Mouse (Mus musculus) embryo, embryonic 9.5 days (tissue): ENCODE measurements around the gene Celsr2.

Experiments used
- DNase-seq: peaks from one replicate; pipeline ENCODE4 v3.0.0-alpha.2; 2017; ENCODE audit errors: extremely low spot score

The Celsr2 gene

DNA sequence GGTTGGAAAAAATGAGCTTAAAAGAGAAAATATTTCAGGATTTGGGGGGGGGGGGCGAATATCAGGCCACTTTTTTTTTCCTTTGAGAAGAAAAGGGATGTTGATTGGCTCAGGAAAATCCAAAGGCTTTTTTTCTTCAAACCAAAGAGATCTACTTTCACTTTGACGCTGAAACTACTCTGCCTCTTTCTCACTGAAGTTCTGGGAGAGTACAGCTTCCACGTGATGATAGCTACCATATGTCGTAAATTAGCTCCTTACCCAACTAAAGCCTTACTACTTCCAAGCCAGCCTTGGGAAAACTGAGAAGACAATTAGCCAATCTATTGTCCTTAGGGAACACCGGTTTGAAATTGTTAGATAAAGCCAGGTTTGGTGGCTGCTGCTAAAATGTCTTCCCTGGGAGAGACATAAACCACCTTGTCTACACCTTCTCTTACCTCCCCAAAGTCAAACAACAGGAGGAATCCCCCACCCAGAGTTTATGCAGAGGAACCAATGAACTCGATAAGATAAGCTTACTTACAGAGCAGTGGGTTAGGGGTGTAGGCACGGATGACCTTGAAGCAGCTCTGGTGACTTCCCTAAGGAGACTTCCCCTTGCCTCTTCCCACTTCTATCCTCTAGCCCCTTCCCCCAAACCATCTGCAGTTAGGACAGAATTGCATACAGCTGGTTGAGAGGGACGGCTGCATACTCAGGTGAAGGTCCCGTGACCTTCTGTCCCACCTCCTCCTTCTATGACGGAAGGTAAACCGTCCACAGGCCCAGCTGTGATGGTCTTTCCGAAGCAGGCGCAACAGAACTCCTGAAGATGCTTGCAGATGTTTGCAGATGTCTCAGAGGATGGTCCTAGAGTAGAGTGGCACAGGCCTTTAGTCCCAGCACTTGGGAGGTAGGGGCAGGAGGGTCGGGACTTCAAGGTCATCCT is 33.1 kb downstream of the Celsr2 start:
- no peak for DNase-seq

DNA sequence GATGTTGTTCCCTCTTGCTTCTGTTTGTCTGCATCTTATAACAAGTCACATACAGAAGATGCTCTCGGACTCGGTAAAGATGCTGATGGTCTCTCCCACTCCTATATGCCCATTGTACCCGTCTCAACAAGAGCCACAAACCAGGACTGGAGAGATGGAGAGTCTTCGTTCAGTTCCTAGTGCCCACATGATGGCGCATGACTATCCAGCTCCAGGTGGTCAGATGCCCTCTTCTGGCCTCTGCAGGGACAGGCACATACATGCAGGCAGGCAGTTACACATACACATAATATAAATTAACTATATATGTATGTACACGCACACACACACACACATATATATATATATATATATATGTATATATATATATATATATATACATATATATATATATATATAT is 34.7 kb downstream of the Celsr2 start:
- no peak for DNase-seq

- DNase-seq, result no peak
Measured at GRCm38 (mm10) chr3:108378875-108379663, 36.3 kb downstream of the Celsr2 start.

- no peak for DNase-seq
Measured at GRCm38 (mm10) chr3:108372691-108373090, 42.7 kb downstream of the Celsr2 start.

DNA sequence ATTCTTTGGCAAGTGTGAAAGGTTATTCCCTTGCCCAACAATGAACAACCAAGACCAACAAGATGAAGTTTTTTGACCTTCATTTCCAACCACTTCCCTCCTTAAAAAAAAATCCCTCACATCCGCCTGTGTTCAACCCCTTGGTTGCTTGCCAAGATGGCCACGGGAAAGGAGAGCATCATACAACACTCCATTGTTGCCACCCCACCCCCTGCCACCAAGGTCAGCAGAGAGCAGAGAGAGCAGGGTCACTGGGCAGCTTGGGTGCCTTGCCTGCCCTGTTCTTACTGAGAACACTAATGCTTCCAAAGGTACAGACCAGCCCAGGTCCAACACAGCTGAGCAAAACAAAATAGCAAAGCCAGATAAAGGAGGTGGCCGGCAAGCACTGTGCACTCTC is 43.1 kb downstream of the Celsr2 start:
- DNase-seq, result no peak

DNA sequence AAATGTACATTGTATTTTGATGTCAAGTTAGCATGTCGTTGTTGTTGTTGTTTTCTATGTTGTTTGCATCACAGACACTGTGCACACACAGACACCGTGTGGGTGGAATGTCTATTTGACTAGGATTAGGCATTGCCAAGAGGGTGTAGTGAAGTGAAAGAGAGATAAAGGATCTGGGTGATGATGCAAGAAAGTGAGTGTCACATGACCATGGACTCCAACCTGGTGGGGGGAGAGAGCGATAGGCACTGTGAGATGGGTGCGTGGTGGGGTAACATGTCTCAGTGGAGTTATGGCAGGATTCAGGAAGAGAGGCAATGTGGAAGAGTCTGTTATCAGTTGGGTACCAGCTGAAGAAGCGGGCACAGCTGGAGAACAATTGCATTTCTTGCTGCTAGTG is 46.6 kb downstream of the Celsr2 start:
- no peak for DNase-seq

DNA sequence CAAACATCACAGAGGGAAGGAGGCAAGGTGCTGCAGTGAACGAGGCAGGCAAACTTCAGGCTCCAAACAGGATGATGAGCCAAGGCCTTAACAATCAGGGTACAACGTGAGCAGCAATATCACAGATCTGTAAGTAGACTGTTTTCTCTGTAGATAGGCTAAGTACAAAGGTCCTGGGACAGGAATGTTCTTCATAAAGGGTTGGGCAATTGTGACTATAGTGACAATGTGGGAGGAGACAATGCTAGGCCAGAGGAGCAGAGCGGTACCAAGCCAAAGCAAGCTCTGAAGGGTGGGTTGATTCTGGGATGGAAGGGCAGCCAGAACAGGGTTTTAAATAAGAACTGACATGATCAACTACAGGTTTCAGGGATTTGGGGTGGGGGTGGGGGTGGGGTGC is 47.5 kb downstream of the Celsr2 start:
- no peak for DNase-seq

- DNase-seq, result no peak
Measured at GRCm38 (mm10) chr3:108367173-108367572, 48.2 kb downstream of the Celsr2 start.

GRCm38 (mm10) chr3:108364270-108364995 is 50.9 kb downstream of the Celsr2 start, which contains the start of gene Mybphl:
Gene Mybphl, plus strand, starts transcription at chr3:108364911.
- no peak for DNase-seq

DNA sequence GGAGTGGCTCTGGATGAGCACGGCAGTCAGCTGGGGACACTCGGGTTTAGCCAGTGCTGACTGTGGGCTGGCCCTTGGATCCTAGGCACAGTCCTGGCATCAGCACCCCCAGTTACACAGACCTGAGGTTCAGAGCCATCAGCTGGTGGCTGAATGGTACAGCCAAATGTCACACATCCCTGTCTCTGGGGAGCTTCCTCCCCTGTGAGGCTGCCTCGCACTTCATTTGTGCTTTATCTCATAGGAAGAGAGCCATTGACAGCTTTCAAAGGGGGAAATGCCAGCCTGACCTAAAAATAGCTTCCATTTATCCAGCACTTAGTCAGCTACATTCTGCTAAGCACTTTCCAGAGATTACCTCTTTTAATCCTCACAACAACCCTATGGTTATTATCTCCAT is 51.7 kb downstream of the Celsr2 start:
- no peak for DNase-seq

DNA sequence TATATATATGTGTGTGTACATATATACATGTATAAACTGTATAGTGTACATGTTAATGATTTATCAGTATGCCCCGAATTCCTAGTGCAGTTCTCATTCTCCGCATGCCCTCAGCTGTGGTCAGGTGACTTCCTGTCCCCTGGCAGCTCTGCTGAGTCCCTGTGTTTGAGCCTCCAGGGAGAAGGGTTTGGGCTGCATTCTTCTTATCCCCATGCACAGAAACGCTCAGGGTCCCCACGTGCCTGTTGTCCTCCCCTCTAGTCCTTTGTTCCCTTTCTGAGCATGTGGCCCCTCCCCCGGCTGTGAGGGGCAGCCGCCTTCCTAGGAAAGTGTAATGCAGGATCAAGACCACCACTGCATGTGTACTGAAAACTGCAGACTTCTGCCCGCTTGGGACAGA is 54.5 kb downstream of the Celsr2 start:
- DNase-seq, result peak; percentile 59

DNA sequence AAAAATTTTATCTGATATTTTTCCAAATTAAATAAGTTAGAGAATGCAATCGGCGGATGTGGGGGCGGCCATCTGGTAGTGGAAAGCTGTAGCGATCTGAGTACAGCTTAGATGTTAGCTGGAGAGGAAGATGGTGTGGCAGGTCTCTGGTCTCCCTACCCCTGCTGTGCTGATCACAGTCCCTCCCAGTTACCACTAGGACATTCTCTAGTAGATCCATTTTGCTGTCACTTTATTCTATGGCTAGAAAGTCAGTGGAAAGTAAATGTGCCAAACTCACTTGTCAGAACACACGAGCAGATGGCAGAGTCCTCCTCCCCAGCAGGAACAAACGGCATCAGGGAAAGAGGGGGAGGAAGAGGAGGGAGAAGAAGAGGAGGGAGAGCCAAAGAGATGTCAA is 56.9 kb downstream of the Celsr2 start:
- no peak for DNase-seq

- DNase-seq, result no peak
Measured at GRCm38 (mm10) chr3:108357051-108357450, 58.3 kb downstream of the Celsr2 start.

GRCm38 (mm10) chr3:108355245-108355644 is 60.1 kb downstream of the Celsr2 start:
- DNase-seq, result no peak

GRCm38 (mm10) chr3:108348376-108348775 is 67.0 kb downstream of the Celsr2 start:
- DNase-seq, result no peak

DNA sequence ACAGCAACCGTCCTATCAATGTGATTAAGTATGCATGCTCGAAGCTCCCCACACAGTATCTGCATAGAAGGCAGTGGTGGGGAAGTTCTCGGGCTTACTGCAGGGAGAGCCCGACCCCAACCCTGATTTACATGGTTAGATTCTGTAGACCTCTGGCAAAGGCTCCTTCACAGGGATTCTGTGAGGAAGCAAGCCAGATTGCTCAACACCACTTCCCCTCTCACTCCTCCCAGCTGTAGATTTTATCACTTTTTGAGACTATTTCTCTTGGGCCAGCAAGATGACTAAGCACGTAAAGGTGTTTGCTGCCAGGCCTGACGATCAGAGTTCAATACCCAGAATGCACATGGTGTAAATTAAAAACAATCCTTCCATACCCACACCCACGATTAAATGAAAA is 69.5 kb downstream of the Celsr2 start:
- DNase-seq, result no peak

DNA sequence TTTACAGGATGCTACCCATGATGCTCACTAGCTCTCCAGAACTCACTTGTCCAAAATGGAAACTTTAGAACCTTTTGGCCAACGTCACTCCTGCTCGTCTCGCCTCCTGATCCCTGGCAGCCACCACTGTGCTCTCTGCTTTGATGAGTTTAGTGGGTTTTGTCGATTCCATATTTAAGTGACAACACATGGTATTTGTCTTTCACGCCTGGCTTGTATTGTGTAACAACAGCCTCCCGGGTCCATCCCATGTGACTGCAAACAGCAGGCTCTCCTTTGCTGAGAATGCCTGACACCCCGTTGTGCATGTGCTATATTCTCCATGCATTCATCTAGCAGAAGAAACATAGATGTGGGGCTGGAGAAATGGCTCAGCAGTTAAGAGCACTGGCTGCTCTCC is 73.2 kb downstream of the Celsr2 start:
- no peak for DNase-seq

DNA sequence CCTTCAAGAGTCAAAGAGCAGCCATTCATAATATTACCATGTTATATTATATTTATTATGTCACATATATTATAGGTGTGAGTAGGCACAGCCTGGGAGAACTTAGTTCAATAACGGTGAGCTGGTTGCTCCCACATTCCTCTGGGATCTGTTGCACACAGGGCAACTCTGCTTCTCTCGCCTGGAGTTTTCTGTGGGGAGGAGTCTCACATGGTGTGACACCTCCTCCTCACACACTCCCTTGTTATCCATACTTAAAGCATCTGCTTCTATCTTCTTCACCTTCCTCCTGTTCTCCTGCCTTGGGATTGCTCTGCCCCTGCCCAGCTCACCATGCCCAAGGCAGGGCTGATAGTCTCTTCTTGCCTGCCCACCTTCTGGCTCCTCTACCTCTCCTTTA is 74.3 kb downstream of the Celsr2 start:
- DNase-seq, result no peak
